Mouse (Mus musculus) urinary bladder, postnatal 10 days (tissue): Measurements from ENCODE around the gene Syndig1l.

Experiments
- DNase-seq: peaks from one replicate; pipeline ENCODE4 v3.0.0; 2022; ENCODE audit warnings: low spot score

The Syndig1l gene

GRCm38 (mm10) chr12:84698319-84699081, at the start of gene Syndig1l:
TSS of gene Syndig1l (minus strand) at chr12:84698831.
- peak; percentile 29 for DNase-seq

GRCm38 (mm10) chr12:84748134-84748533, 49.5 kb upstream of the Syndig1l start:
- DNase-seq, result no peak

- DNase-seq, result no peak
Measured at GRCm38 (mm10) chr12:84745700-84746099, 47.1 kb upstream of the Syndig1l start.

GRCm38 (mm10) chr12:84743496-84743895, 44.9 kb upstream of the Syndig1l start:
- DNase-seq, result no peak

- no peak for DNase-seq
Measured at GRCm38 (mm10) chr12:84733366-84733765, 34.7 kb upstream of the Syndig1l start.

GRCm38 (mm10) chr12:84728421-84728820, 29.8 kb upstream of the Syndig1l start:
- no peak for DNase-seq

GRCm38 (mm10) chr12:84727434-84727833, 28.8 kb upstream of the Syndig1l start:
- no peak for DNase-seq

- DNase-seq, result no peak
Measured at GRCm38 (mm10) chr12:84726986-84727385, 28.4 kb upstream of the Syndig1l start.

- no peak for DNase-seq
Measured at GRCm38 (mm10) chr12:84726391-84726790, 27.8 kb upstream of the Syndig1l start.

- no peak for DNase-seq
Measured at GRCm38 (mm10) chr12:84718462-84719244, 20.0 kb upstream of the Syndig1l start.

- DNase-seq, result no peak
Measured at GRCm38 (mm10) chr12:84714578-84714977, 15.9 kb upstream of the Syndig1l start.

- DNase-seq, result no peak
Measured at GRCm38 (mm10) chr12:84709842-84710439, 11.3 kb upstream of the Syndig1l start.

GRCm38 (mm10) chr12:84707804-84708203, 9.2 kb upstream of the Syndig1l start:
- DNase-seq, result no peak

- DNase-seq, result no peak
Measured at GRCm38 (mm10) chr12:84706886-84707285, 8.3 kb upstream of the Syndig1l start.

- no peak for DNase-seq
Measured at GRCm38 (mm10) chr12:84702586-84702985, 4.0 kb upstream of the Syndig1l start.

GRCm38 (mm10) chr12:84692141-84692540, 6.5 kb downstream of the Syndig1l start:
- no peak for DNase-seq

GRCm38 (mm10) chr12:84691347-84691746, 7.3 kb downstream of the Syndig1l start:
- no peak for DNase-seq

GRCm38 (mm10) chr12:84689051-84689450, 9.6 kb downstream of the Syndig1l start:
- DNase-seq, result no peak

GRCm38 (mm10) chr12:84687531-84687930, 11.1 kb downstream of the Syndig1l start:
- DNase-seq, result no peak

- no peak for DNase-seq
Measured at GRCm38 (mm10) chr12:84686176-84686575, 12.5 kb downstream of the Syndig1l start.

GRCm38 (mm10) chr12:84684569-84684968, 14.1 kb downstream of the Syndig1l start:
- no peak for DNase-seq

GRCm38 (mm10) chr12:84676011-84676410, 22.6 kb downstream of the Syndig1l start:
- no peak for DNase-seq
